18 mouse cellular contexts compared by ENCODE assay signal in genomic region chr4:57908860-57909259, GRCm38 (mm10). TPM values are rescaled to one million over a fixed set of nuclear protein-coding genes. Genes with fewer than 3 reads are reported as not detected.
"Had no signal": no experiment of that assay in that cellular context is flagged by ENCODE, and none has a peak within 500 bp of the region (broad histone marks: within the 10 kb centered on the region; RNA-seq: fewer than 3 reads in every experiment).

No protein-coding gene starts in this region.

- H3K27ac ChIP-seq: macrophage; midbrain, embryonic 13.5 days; midbrain, embryonic 15.5 days; neural tube, embryonic 12.5 days had no signal

- H3K36me3 ChIP-seq: midbrain, embryonic 13.5 days; midbrain, embryonic 15.5 days; neural tube, embryonic 12.5 days had no signal

- H3K9me3 ChIP-seq: midbrain, embryonic 13.5 days; midbrain, embryonic 15.5 days; neural tube, embryonic 12.5 days had no signal

- H3K9ac ChIP-seq: lung, embryonic 14.5 days; midbrain, embryonic 13.5 days; midbrain, embryonic 15.5 days; neural tube, embryonic 12.5 days had no signal

- H3K4me2 ChIP-seq: lung, embryonic 14.5 days; midbrain, embryonic 11.5 days; midbrain, embryonic 13.5 days; midbrain, embryonic 15.5 days; neural tube, embryonic 12.5 days had no signal

- DNase-seq: lung, adult 18-20 months; lung, embryonic 14.5 days; lung, postnatal 10 days; lung, postnatal 36 days; retina, postnatal 1 day; right cerebral cortex, adult 18-20 months; right cerebral cortex, postnatal 25 days; right cerebral cortex, postnatal 4 days; spleen, adult 18-20 months; thymus, adult 18-20 months; thymus, postnatal 14 days; thymus, postnatal 36 days had no signal

- H3K4me3 ChIP-seq: megakaryocyte, embryonic 14.5 days; midbrain, embryonic 13.5 days; midbrain, embryonic 15.5 days; neural tube, embryonic 12.5 days had no signal

- H3K27me3 ChIP-seq: midbrain, embryonic 13.5 days; midbrain, embryonic 15.5 days; neural tube, embryonic 12.5 days had no signal

- H3K4me1 ChIP-seq: neural tube, embryonic 12.5 days had no signal

- ATAC-seq: midbrain, embryonic 13.5 days; midbrain, embryonic 15.5 days had no signal

RNA-seq across cellular contexts. Expression of gene D630039A03Rik, which starts 7.2 kb away (rescaled TPM):
- polyA plus RNA-seq: macrophage; midbrain, embryonic 13.5 days had no signal
